Mouse (Mus musculus): ENCODE measurements around the gene Gm21921. TPM values are rescaled to one million over a fixed set of nuclear protein-coding genes. Genes with fewer than 3 reads are reported as not detected.
"Not testable (repeated sequence)": the region's sequence is repeated elsewhere in the genome, so short reads cannot be mapped to it uniquely, and the experiment has no call there.

The Gm21921 gene
- polyA plus RNA-seq (2016; fragmentation: Nextera tagmentation; extraction: Ambion mirVana), result not detected in 2 replicates

GRCm38 (mm10) chrY:24796143-24796542 is at the start of gene Gm21921:
Gm21921 (minus strand) TSS chrY:24796243.
- not testable (repeated sequence) for ATAC-seq (ENCODE audit: insufficient number of reproducible peaks, low FRiP score); H3K4me3 ChIP-seq; H3K9me3 ChIP-seq (replicated peaks); H3K27ac ChIP-seq (ENCODE audit: poor library complexity, severe bottlenecking); H3K4me1 ChIP-seq (replicated peaks); H3K36me3 ChIP-seq; H3K9ac ChIP-seq; H3K27me3 ChIP-seq (replicated peaks); H3K4me2 ChIP-seq
- WGBS, result no CpG with 5 or more reads among the region's 2 CpGs
